Mouse (Mus musculus) spleen, adult 2 months (tissue): ENCODE measurements around the gene Slc35f5. TPM values are rescaled to one million over a fixed set of nuclear protein-coding genes. Genes with fewer than 3 reads are reported as not detected.
"Not testable (repeated sequence)": the region's sequence is repeated elsewhere in the genome, so short reads cannot be mapped to it uniquely, and the experiment has no call there.

Experiments
- DNase-seq, 2 experiments: peaks; one replicate each; pipeline versions ENCODE4 v3.0.0 to v3.0.0-alpha.2; 2012 to 2021; ENCODE audit warnings: low spot score in 2 of 2, low read depth in 1 of 2
- H3K27ac ChIP-seq: fragments of 200-500 bp; 2 replicates; pipeline ENCODE4 v1.5.1; 2012; ENCODE audit warnings: low read length, inconsistent platforms; ENCODE audit not compliant: insufficient read depth
- H3K27me3 ChIP-seq: fragments of 200-500 bp; 2 replicates; pipeline ENCODE4 v1.6.1; 2012; ENCODE audit warnings: mild to moderate bottlenecking, moderate library complexity, low read length, inconsistent platforms; ENCODE audit not compliant: control insufficient read depth, insufficient read depth
- H3K36me3 ChIP-seq: fragments of 200-500 bp; 2 replicates; pipeline ENCODE4 v1.6.1; 2012; ENCODE audit warnings: mild to moderate bottlenecking, low read length, inconsistent platforms; ENCODE audit not compliant: control insufficient read depth, insufficient read depth
- H3K4me1 ChIP-seq: fragments of 200-500 bp; 2 replicates; pipeline ENCODE4 v1.6.1; 2011; ENCODE audit warnings: inconsistent platforms; ENCODE audit not compliant: control insufficient read depth, insufficient read depth, insufficient read length
- H3K4me3 ChIP-seq: fragments of 200-500 bp; 2 replicates; pipeline ENCODE4 v1.5.1; 2011; ENCODE audit warnings: mild to moderate bottlenecking, inconsistent platforms; ENCODE audit not compliant: insufficient read depth, insufficient read length; ENCODE audit errors: extremely low read depth
- CTCF ChIP-seq: fragments of 200-500 bp; IDR thresholded peaks from 2 replicates; pipeline ENCODE4 v1.5.1; 2011; ENCODE audit warnings: mild to moderate bottlenecking, inconsistent platforms; ENCODE audit not compliant: insufficient read depth, insufficient read length, insufficient replicate concordance; ENCODE audit errors: extremely low read depth
- POLR2A ChIP-seq: fragments of 200-500 bp; IDR thresholded peaks from 2 replicates; pipeline ENCODE4 v1.6.1; 2011; ENCODE audit warnings: low read depth, low read length, inconsistent platforms
- WGBS: fragments of 180-500 bp; shearing (Covaris S2); methylation state at CpG from one replicate; pipeline ENCODE4 v1.1.7; 2018; 5-methylcytosine and 5-hydroxymethylcytosine counted together
- polyA plus RNA-seq: library from polyadenylated mRNA; depleted of rRNA; stranded (reverse); fragments of >200 nt; gene quantifications from 2 replicates; pipeline ENCODE4 v1.2.3, GENCODE M21; 2012

The Slc35f5 gene
- polyA plus RNA-seq, 1 experiment: 3.8 TPM

GRCm38 (mm10) chr1:125527364-125527763 is 33.0 kb upstream of the Slc35f5 start:
- Histone ChIP-seq H3K4me3 (no peak overlapping the region), H3K27ac (no peak overlapping the region), H3K36me3 (no peaks in the 10 kb centered on the region), H3K27me3 (no peaks in the 10 kb centered on the region), H3K4me1 (no peaks in the 10 kb centered on the region; the same call in 1 of the 2 replicates)
- no peak for TF ChIP-seq CTCF
- TF ChIP-seq POLR2A: no peak
- no peak for DNase-seq
- 78% methylated on average over 3 of the region's 3 CpGs for WGBS

- H3K4me3 ChIP-seq, DNase-seq, H3K4me1 ChIP-seq, H3K36me3 ChIP-seq, H3K27ac ChIP-seq, H3K27me3 ChIP-seq: not testable (repeated sequence)
- WGBS: 87% methylated on average over 10 of the region's 10 CpGs
Measured at GRCm38 (mm10) chr1:125533180-125533912, 27.0 kb upstream of the Slc35f5 start.

GRCm38 (mm10) chr1:125537131-125537530 is 23.3 kb upstream of the Slc35f5 start:
- 88% methylated on average over 2 of the region's 2 CpGs for WGBS
- no peaks in the 10 kb centered on the region for H3K27me3 ChIP-seq
- no peak for DNase-seq

GRCm38 (mm10) chr1:125537776-125538175 is 22.6 kb upstream of the Slc35f5 start:
- TF ChIP-seq CTCF (no peak), POLR2A (no peak)
- WGBS: 85% methylated on average over 8 of the region's 8 CpGs
- H3K27me3 ChIP-seq: no peaks in the 10 kb centered on the region
- DNase-seq: no peak
- H3K4me3 ChIP-seq: no peak overlapping the region
- H3K36me3 ChIP-seq: no peaks in the 10 kb centered on the region
- no peaks in the 10 kb centered on the region for H3K4me1 ChIP-seq
- H3K27ac ChIP-seq: no peak overlapping the region

More at GRCm38 (mm10) chr1:125537131-125537530, 23.3 kb upstream of the Slc35f5 start:
- Histone ChIP-seq H3K27ac (no peak overlapping the region), H3K4me3 (no peak overlapping the region), H3K4me1 (no peaks in the 10 kb centered on the region), H3K36me3 (no peaks in the 10 kb centered on the region)
- TF ChIP-seq CTCF (no peak), POLR2A (no peak)

- no peaks in the 10 kb centered on the region for H3K36me3 ChIP-seq
- DNase-seq: no peak
- no peak for TF ChIP-seq POLR2A
- WGBS: 78% methylated on average over 2 of the region's 2 CpGs
- H3K27ac ChIP-seq: no peak overlapping the region
- H3K27me3 ChIP-seq: no peaks in the 10 kb centered on the region
- no peaks in the 10 kb centered on the region for H3K4me1 ChIP-seq
- H3K4me3 ChIP-seq: no peak overlapping the region
Measured at GRCm38 (mm10) chr1:125539312-125539711, 21.1 kb upstream of the Slc35f5 start.

GRCm38 (mm10) chr1:125542008-125542999 is 18.1 kb upstream of the Slc35f5 start:
- Histone ChIP-seq H3K27me3 (no peaks in the 10 kb centered on the region), H3K4me3 (no peak overlapping the region), H3K27ac (no peak overlapping the region), H3K36me3 (no peaks in the 10 kb centered on the region), H3K4me1 (no peaks in the 10 kb centered on the region)
- no peak for DNase-seq
- WGBS: 88% methylated on average over 7 of the region's 7 CpGs
- TF ChIP-seq POLR2A: no peak
- TF ChIP-seq CTCF: no peak

- no peak for DNase-seq
- TF ChIP-seq POLR2A: no peak
- TF ChIP-seq CTCF: no peak
- Histone ChIP-seq H3K36me3 (no peaks in the 10 kb centered on the region), H3K4me3 (no peak overlapping the region), H3K27me3 (no peaks in the 10 kb centered on the region), H3K4me1 (no peaks in the 10 kb centered on the region), H3K27ac (no peak overlapping the region)
- WGBS: 59% methylated on average over 1 of the region's 1 CpGs
Measured at GRCm38 (mm10) chr1:125549872-125550271, 10.5 kb upstream of the Slc35f5 start.
